Mouse (Mus musculus): ENCODE measurements around the gene Cox5a. TPM values are rescaled to one million over a fixed set of nuclear protein-coding genes. Genes with fewer than 3 reads are reported as not detected.
A peak's percentile ranks its signal among the peaks of the same experiment; 100 is the strongest.

Cox5a gene
- polyA plus RNA-seq, 2 experiments = 121 to 317 TPM

- no peak overlapping the region for H3K9ac ChIP-seq (replicated peaks)
- H3K4me3 ChIP-seq (ENCODE audit: insufficient read depth in 1 of 2, low read depth in 2 of 2, low read length in 2 of 2) = no peak overlapping the region
- DNase-seq (ENCODE audit: low read depth in 3 of 3, low spot score in 3 of 3) (no peak), ATAC-seq (ENCODE audit: insufficient read depth) (no peak)
- TF ChIP-seq EP300 (IDR thresholded peaks at IDR 0.05; ENCODE audit: low read depth) (no peak), CTCF (IDR thresholded peaks at IDR 0.05; ENCODE audit: low read depth) (no peak)
- peaks cover 6% of the 10 kb centered on the region for H3K36me3 ChIP-seq (replicated peaks; ENCODE audit: control insufficient read depth, insufficient read depth, low read depth)
- H3K27ac ChIP-seq = no peak overlapping the region
- H3K9me3 ChIP-seq (ENCODE audit: control insufficient read depth, low read length) = no peaks in the 10 kb centered on the region
- no peak overlapping the region; the same call in 1 of the 2 replicates for H3K4me2 ChIP-seq (ENCODE audit: low read depth)
- peaks cover 12 to 26% of the 10 kb centered on the region in 2 experiments for H3K4me1 ChIP-seq (replicated peaks; ENCODE audit: control insufficient read depth in 2 of 2, insufficient read depth in 2 of 2, low read length in 1 of 2)
- no peaks in the 10 kb centered on the region for H3K27me3 ChIP-seq (ENCODE audit: control insufficient read depth, insufficient read depth, low read length)
Measured at GRCm38 (mm10) chr9:57524439-57524838, 3.4 kb downstream of the Cox5a start.

DNA sequence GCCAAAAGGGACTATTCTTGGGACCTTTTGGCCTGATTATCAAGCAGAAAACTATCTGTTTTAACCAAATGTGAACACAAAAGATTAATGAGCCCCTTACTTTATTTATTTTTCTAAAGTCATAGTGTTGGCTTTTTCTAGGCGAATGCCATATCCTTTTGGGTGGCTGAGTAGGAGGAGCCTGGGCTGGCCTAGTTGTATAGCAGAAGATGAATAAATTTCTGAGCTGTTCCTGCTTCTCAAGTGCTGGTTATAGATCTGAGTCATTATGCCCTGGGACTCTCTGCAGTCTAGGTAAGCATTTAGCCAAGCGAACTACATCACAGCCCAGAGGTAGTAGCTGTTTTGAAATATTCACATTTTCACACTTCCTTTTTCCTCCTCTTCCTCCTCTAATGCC, 4.4 kb downstream of the Cox5a start:
- no peak for ATAC-seq (ENCODE audit: insufficient read depth)
- DNase-seq (ENCODE audit: low read depth in 3 of 3, low spot score in 3 of 3) = no peak
- WGBS (ENCODE audit: insufficient replicate concordance) = 60% methylated on average over 2 of the region's 2 CpGs
- no peak overlapping the region for H3K27ac ChIP-seq
- H3K36me3 ChIP-seq (replicated peaks; ENCODE audit: control insufficient read depth, insufficient read depth, low read depth) = peaks cover 11% of the 10 kb centered on the region
- no peaks in the 10 kb centered on the region for H3K27me3 ChIP-seq (ENCODE audit: control insufficient read depth, insufficient read depth, low read length)
- no peaks in the 10 kb centered on the region for H3K9me3 ChIP-seq (ENCODE audit: control insufficient read depth, low read length)
- H3K4me2 ChIP-seq (ENCODE audit: low read depth) = no peak overlapping the region
- H3K4me3 ChIP-seq (ENCODE audit: insufficient read depth in 1 of 2, low read depth in 2 of 2, low read length in 2 of 2) = no peak overlapping the region
- H3K9ac ChIP-seq (replicated peaks) = no peak overlapping the region
- TF ChIP-seq CTCF (IDR thresholded peaks at IDR 0.05; ENCODE audit: low read depth) (no peak), EP300 (IDR thresholded peaks at IDR 0.05; ENCODE audit: low read depth) (no peak)
- peaks cover 12 to 23% of the 10 kb centered on the region in 2 experiments for H3K4me1 ChIP-seq (replicated peaks; ENCODE audit: control insufficient read depth in 2 of 2, insufficient read depth in 2 of 2, low read length in 1 of 2)

GRCm38 (mm10) chr9:57526435-57526834, 5.4 kb downstream of the Cox5a start:
- Histone ChIP-seq H3K36me3 (replicated peaks; ENCODE audit: control insufficient read depth, insufficient read depth, low read depth) (peaks cover 15% of the 10 kb centered on the region), H3K9me3 (ENCODE audit: control insufficient read depth, low read length) (no peaks in the 10 kb centered on the region), H3K27ac (no peak overlapping the region), H3K9ac (replicated peaks) (no peak overlapping the region), H3K4me3 (ENCODE audit: insufficient read depth in 1 of 2, low read depth in 2 of 2, low read length in 2 of 2) (no peak overlapping the region), H3K4me2 (ENCODE audit: low read depth) (no peak overlapping the region), H3K27me3 (ENCODE audit: control insufficient read depth, insufficient read depth, low read length) (no peaks in the 10 kb centered on the region), H3K4me1 (replicated peaks; ENCODE audit: control insufficient read depth in 2 of 2, insufficient read depth in 2 of 2, low read length in 1 of 2) (peaks cover 12 to 22% of the 10 kb centered on the region in 2 experiments)
- no peak for DNase-seq (ENCODE audit: low read depth in 3 of 3, low spot score in 3 of 3)
- ATAC-seq (ENCODE audit: insufficient read depth) = no peak
- no peak for TF ChIP-seq CTCF (IDR thresholded peaks at IDR 0.05; ENCODE audit: low read depth)
- no peak for TF ChIP-seq EP300 (IDR thresholded peaks at IDR 0.05; ENCODE audit: low read depth)

- no peak for ATAC-seq (ENCODE audit: insufficient read depth)
- Histone ChIP-seq H3K9ac (replicated peaks) (no peak overlapping the region), H3K4me2 (ENCODE audit: low read depth) (no peak overlapping the region), H3K9me3 (ENCODE audit: control insufficient read depth, low read length) (no peaks in the 10 kb centered on the region), H3K36me3 (replicated peaks; ENCODE audit: control insufficient read depth, insufficient read depth, low read depth) (peaks cover 27% of the 10 kb centered on the region), H3K4me3 (ENCODE audit: insufficient read depth in 1 of 2, low read depth in 2 of 2, low read length in 2 of 2) (no peak overlapping the region), H3K27ac (no peak overlapping the region), H3K27me3 (ENCODE audit: control insufficient read depth, insufficient read depth, low read length) (no peaks in the 10 kb centered on the region), H3K4me1 (replicated peaks; ENCODE audit: control insufficient read depth in 2 of 2, insufficient read depth in 2 of 2, low read length in 1 of 2) (peaks cover 2 to 6% of the 10 kb centered on the region in 2 experiments; a peak in 3 of 4 replicates)
- 80% methylated on average over 1 of the region's 1 CpGs for WGBS (ENCODE audit: insufficient replicate concordance)
- TF ChIP-seq EP300 (IDR thresholded peaks at IDR 0.05; ENCODE audit: low read depth) (no peak), CTCF (IDR thresholded peaks at IDR 0.05; ENCODE audit: low read depth) (no peak)
- DNase-seq (ENCODE audit: low read depth in 3 of 3, low spot score in 3 of 3) = no peak
Measured at GRCm38 (mm10) chr9:57531946-57532345, 10.9 kb downstream of the Cox5a start.

DNA sequence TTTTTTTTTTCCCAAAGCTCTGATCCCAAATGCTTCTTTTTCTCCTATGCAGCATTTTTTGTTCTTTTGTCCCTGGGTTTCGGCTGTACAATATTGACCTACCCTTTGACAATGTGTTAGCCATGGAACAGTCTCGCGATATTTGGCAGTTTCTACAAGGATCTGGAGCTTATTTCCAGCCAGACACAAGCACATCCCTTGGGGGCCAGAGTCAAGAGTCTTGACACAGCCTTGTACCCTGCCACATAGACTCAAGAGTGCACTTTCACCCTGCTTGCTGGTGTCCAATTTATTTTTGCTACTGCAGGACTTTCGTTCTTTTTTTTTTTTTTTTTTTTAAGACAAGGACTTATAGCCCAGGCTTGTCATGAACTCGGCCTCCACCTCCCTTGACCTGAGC, 15.3 kb downstream of the Cox5a start:
- no peak overlapping the region for H3K9ac ChIP-seq (replicated peaks)
- TF ChIP-seq EP300 (IDR thresholded peaks at IDR 0.05; ENCODE audit: low read depth) (no peak), CTCF (IDR thresholded peaks at IDR 0.05; ENCODE audit: low read depth) (no peak)
- H3K4me1 ChIP-seq (replicated peaks; ENCODE audit: control insufficient read depth in 2 of 2, insufficient read depth in 2 of 2, low read length in 1 of 2) = peaks cover 6 to 8% of the 10 kb centered on the region in 2 experiments; a peak in 3 of 4 replicates
- DNase-seq (ENCODE audit: low read depth in 3 of 3, low spot score in 3 of 3) (no peak), ATAC-seq (ENCODE audit: insufficient read depth) (no peak)
- no peaks in the 10 kb centered on the region for H3K27me3 ChIP-seq (ENCODE audit: control insufficient read depth, insufficient read depth, low read length)
- no peaks in the 10 kb centered on the region for H3K9me3 ChIP-seq (ENCODE audit: control insufficient read depth, low read length)
- peak overlapping the region; percentile 97 for H3K4me2 ChIP-seq (ENCODE audit: low read depth)
- H3K27ac ChIP-seq = no peak overlapping the region
- peaks cover 22% of the 10 kb centered on the region for H3K36me3 ChIP-seq (replicated peaks; ENCODE audit: control insufficient read depth, insufficient read depth, low read depth)
- H3K4me3 ChIP-seq (ENCODE audit: insufficient read depth in 1 of 2, low read depth in 2 of 2, low read length in 2 of 2) = no peak overlapping the region
- 82% methylated on average over 5 of the region's 5 CpGs for WGBS (ENCODE audit: insufficient replicate concordance)

All from liver, embryonic 14.5 days (tissue).